Mouse (Mus musculus): ENCODE results near the gene Atp8a1.

GRCm38 (mm10) chr5:67794129-67794800 is 53.0 kb downstream of the Atp8a1 start:
- TF ChIP-seq POLR2A (IDR thresholded peaks at IDR 0.05; ENCODE audit: control insufficient read depth, extremely low read depth, insufficient read depth, low read length, poor library complexity) (no peak), CTCF (IDR thresholded peaks at IDR 0.05; ENCODE audit: borderline replicate concordance, control insufficient read depth, extremely low read depth, insufficient read depth, low read length, poor library complexity) (no peak)

Measured in thymus, adult 2 months (tissue).